Mouse (Mus musculus) lung, adult 18-20 months (tissue): Measurements from ENCODE around the gene Utp18.

Experiments used
- DNase-seq, 2 experiments: peaks; one replicate each; pipeline ENCODE4 v3.0.0; 2022; ENCODE audit warnings: mixed read lengths in 2 of 2

Gene Utp18

GRCm38 (mm10) chr11:93828619-93829326 lies 56.8 kb downstream of the Utp18 start:
- no peak for DNase-seq

DNA sequence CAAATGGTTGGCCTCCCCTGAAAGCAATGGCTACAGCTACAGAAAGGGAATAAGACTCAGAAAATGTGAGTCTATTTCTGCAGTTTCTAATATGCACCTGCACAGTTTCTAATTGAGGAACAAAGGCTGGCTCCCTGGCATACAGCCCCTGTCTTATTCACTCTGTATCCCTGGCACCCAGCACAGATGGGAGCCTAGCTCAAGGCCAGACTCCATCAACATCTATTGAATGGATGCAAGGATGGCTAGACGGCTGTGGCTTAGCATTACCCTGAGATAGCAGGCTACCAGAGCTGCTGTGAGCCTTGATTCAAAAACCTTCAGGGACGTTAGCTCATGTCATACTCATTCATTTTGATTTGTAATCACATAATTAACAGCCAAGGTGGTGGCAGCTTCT lies 63.3 kb downstream of the Utp18 start:
- no peak for DNase-seq

GRCm38 (mm10) chr11:93821533-93821932 lies 64.0 kb downstream of the Utp18 start:
- DNase-seq: peak; percentile 26 to 28

DNA sequence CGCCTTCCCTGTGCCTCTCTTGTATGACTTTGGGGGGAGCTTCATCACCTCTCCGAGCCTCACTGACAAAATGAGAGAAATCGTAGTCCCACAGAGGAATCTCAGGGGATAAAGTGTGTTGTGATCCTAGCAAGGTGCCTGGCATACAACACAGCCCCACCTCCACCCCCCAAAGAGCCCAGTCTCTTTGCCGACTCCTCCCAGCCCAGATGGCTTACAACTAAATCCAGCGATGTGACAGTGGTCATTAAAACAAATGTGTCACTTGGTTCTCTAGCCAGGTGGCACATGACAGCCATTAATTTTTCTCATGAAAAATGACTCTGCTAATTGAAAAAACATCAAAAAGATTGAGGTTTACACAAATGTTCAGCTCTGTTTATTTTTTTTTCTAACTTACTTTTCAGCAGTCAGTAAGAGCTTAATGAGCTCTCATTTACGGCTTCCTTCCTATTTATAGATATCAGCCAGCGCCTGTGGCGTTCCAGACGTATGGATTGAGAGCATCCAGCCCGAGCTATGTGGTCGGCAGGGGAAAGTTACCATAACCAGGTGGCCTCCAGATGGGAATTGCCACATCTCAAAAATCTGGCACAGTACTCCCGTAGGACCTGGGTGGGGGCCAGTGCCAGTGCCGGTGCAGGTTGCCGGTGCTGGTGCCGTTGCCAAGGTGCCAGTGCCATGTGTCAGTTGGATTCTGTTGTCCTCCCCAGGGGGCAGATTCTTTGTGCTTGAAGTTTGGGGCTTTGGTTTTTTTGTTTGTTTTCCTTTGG lies 67.4 kb downstream of the Utp18 start:
- DNase-seq: no peak

DNA sequence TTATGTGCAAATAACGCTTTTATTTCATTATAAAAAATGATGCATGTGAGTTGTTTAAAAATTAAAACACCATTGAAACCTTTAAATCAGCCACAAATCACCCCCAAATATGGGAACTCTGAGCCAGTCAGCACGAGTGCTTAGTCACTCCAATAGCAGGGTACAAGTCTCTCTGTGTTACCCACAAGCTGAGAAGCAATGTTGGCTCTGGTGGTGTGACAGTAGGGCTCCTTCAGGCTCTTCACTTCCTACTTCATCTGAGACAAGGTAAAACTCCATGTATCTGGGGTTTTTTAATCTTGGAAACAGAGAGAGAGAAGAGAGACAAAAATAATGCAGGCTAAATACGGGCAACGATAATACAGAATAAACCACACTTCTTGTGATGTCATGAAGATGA lies 72.6 kb downstream of the Utp18 start:
- DNase-seq: no peak

DNA sequence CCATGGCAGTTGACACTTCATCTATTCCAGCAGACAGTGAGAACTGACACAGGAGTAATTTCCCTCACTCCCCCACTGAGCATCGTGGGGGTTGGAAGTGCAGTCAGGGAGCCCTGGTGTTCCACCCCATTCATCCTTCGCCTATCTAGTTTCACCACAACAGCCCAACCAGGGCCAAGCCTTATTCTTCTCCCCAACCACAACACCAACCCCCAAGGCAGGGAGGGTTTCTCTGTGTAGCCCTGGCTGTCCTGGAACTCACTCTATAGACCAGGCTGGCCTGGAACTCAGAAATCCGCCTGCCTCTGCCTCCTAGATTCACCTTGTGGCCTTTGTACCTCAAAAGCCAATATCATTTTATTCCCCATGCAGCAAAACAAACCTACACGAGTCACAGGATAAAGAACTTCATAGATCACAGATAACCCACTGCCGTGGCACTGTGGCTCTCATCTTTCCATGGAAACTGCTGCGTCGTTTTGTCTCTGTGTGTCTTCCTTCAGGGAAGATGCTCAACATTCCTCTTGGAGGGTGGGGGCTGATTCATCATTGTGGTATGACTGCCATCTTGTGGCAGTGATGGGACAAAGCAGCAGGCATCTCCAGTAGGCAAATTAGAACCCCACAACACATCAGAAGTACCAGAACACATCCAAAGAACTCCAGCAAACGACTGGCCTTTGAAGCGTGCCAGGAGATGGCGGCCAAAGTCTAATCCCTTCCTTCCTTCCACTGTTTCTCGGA lies 73.3 kb downstream of the Utp18 start:
- DNase-seq: peak; percentile 10 to 13
